12 mouse cellular contexts compared by ENCODE assay signal in the genomic region with DNA sequence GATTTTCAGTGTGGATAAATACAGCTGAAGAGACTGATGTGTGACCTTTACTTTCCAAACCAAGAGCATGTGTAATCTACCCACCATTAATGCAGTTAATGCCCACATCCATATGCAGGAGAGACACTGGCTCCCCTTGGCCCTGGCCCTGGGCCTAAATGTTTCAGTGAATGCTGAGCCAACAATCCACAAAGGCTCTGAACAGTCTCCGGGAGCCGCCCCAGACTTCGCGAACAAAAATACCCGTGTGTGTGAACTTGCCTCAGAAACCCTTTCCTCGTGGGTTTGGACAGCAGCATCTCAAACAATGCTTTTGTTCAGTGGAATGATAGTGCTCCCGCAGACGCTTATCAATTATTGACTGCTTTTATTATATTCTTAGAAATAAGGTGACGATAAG.
DNase-seq lines count a peak whose midpoint lies in the region; ATAC-seq and TF ChIP-seq lines count a peak whose summit lies in the region.
"Had no signal": no experiment of that assay in that cellular context is flagged by ENCODE, and none has a peak within 500 bp of the region (broad histone marks: within the 10 kb centered on the region; RNA-seq: fewer than 3 reads in every experiment).

No protein-coding gene starts in this region.

- H3K27me3 ChIP-seq in heart, embryonic 13.5 days (replicated peaks): no peaks in the 10 kb centered on the region
- no peaks in the 10 kb centered on the region for H3K27me3 ChIP-seq in forebrain, embryonic 15.5 days
- no peaks in the 10 kb centered on the region for H3K27me3 ChIP-seq in midbrain, embryonic 11.5 days (ENCODE audit: control insufficient read depth, insufficient read depth, low read length)
- no peaks in the 10 kb centered on the region for H3K27me3 ChIP-seq in liver, postnatal 0 days (ENCODE audit: insufficient read depth, low read length)
- H3K27me3 ChIP-seq: liver, embryonic 12.5 days had no signal

- 0 out of 2 replicates have a peak overlapping the region, but pooled peaks have one; percentile 77 for H3K27ac ChIP-seq in heart, embryonic 13.5 days (replicated peaks)
- peak overlapping the region; percentile 60 for H3K27ac ChIP-seq in forebrain, embryonic 15.5 days (replicated peaks)
- no peak overlapping the region for H3K27ac ChIP-seq in midbrain, embryonic 11.5 days (ENCODE audit: low read depth, low read length)
- no peak overlapping the region for H3K27ac ChIP-seq in liver, postnatal 0 days (ENCODE audit: low read depth)
- H3K27ac ChIP-seq: kidney, postnatal 0 days; liver, embryonic 12.5 days had no signal

- no peak for TF ChIP-seq POLR2A in brain, embryonic 14.5 days (IDR thresholded peaks at IDR 0.05; ENCODE audit: borderline replicate concordance, extremely low read depth, insufficient read depth, insufficient read length, poor library complexity, severe bottlenecking)

- WGBS in heart, embryonic 13.5 days: 66% methylated on average over 9 of the region's 9 CpGs
- 3% methylated on average over 9 of the region's 9 CpGs for WGBS in forebrain, embryonic 15.5 days
- 64% methylated on average over 9 of the region's 9 CpGs for WGBS in midbrain, embryonic 11.5 days
- 75% methylated on average over 9 of the region's 9 CpGs for WGBS in liver, postnatal 0 days (ENCODE audit: insufficient replicate concordance)

- H3K9me3 ChIP-seq in heart, embryonic 13.5 days: no peaks in the 10 kb centered on the region
- no peaks in the 10 kb centered on the region for H3K9me3 ChIP-seq in forebrain, embryonic 15.5 days
- no peaks in the 10 kb centered on the region for H3K9me3 ChIP-seq in midbrain, embryonic 11.5 days (ENCODE audit: control insufficient read depth, low read length)
- no peaks in the 10 kb centered on the region for H3K9me3 ChIP-seq in liver, postnatal 0 days (ENCODE audit: low read length)
- H3K9me3 ChIP-seq: liver, embryonic 12.5 days had no signal

- TF ChIP-seq EP300 in liver, postnatal 0 days (IDR thresholded peaks at IDR 0.05; ENCODE audit: low read depth): no peak

- H3K9ac ChIP-seq in heart, embryonic 13.5 days: no peak overlapping the region
- H3K9ac ChIP-seq in forebrain, embryonic 15.5 days (replicated peaks): no peak overlapping the region
- H3K9ac ChIP-seq in midbrain, embryonic 11.5 days (ENCODE audit: low read length): no peak overlapping the region
- H3K9ac ChIP-seq in liver, postnatal 0 days (replicated peaks): no peak overlapping the region
- H3K9ac ChIP-seq: liver, embryonic 12.5 days had no signal

- no peak overlapping the region for H3K4me3 ChIP-seq in heart, embryonic 13.5 days
- no peak overlapping the region for H3K4me3 ChIP-seq in forebrain, embryonic 15.5 days
- no peak overlapping the region for H3K4me3 ChIP-seq in midbrain, embryonic 11.5 days (ENCODE audit: low read depth, low read length)
- H3K4me3 ChIP-seq in liver, postnatal 0 days (ENCODE audit: low read depth, low read length): no peak overlapping the region
- H3K4me3 ChIP-seq: liver, embryonic 12.5 days had no signal

- H3K4me2 ChIP-seq in heart, embryonic 13.5 days: peak overlapping the region; percentile 47; the same call in 1 of the 2 replicates
- H3K4me2 ChIP-seq in forebrain, embryonic 15.5 days (replicated peaks): peak overlapping the region; percentile 37
- no peak overlapping the region for H3K4me2 ChIP-seq in midbrain, embryonic 11.5 days
- H3K4me2 ChIP-seq in liver, postnatal 0 days (ENCODE audit: low read depth, low read length): no peak overlapping the region
- H3K4me2 ChIP-seq: liver, embryonic 12.5 days had no signal

- H3K4me1 ChIP-seq in heart, embryonic 13.5 days: peaks cover 13% of the 10 kb centered on the region
- peaks cover 20% of the 10 kb centered on the region for H3K4me1 ChIP-seq in forebrain, embryonic 15.5 days
- peaks cover 5% of the 10 kb centered on the region; the same call in 1 of the 2 replicates for H3K4me1 ChIP-seq in midbrain, embryonic 11.5 days (ENCODE audit: control insufficient read depth, insufficient read depth, low read length)
- H3K4me1 ChIP-seq in liver, postnatal 0 days (ENCODE audit: insufficient read depth): no peaks in the 10 kb centered on the region
- H3K4me1 ChIP-seq: liver, embryonic 12.5 days had no signal

- no peak for ATAC-seq in heart, embryonic 13.5 days (ENCODE audit: extremely low read depth, insufficient number of reproducible peaks, low FRiP score, low TSS enrichment)
- ATAC-seq in forebrain, embryonic 15.5 days (replicated peaks): peak; percentile 81
- peak; percentile 55; the same call in 1 of the 2 replicates for ATAC-seq in midbrain, embryonic 11.5 days (ENCODE audit: low FRiP score)
- no peak for ATAC-seq in liver, postnatal 0 days
- ATAC-seq: liver, embryonic 12.5 days had no signal

- no peak for TF ChIP-seq CTCF in brain, embryonic 14.5 days (IDR thresholded peaks at IDR 0.05; ENCODE audit: borderline replicate concordance, extremely low read depth, insufficient read depth, insufficient read length)
- no peak for TF ChIP-seq CTCF in liver, postnatal 0 days (IDR thresholded peaks at IDR 0.05; ENCODE audit: low read depth)

- no peak for DNase-seq in heart, adult 9 months (ENCODE audit: low spot score in 2 of 2)
- peak; percentile 94 for DNase-seq in brain, embryonic 14.5 days (ENCODE audit: low read depth)
- no peak for DNase-seq in midbrain, embryonic 11.5 days (ENCODE audit: low spot score, missing footprints)
- no peak for DNase-seq in kidney, postnatal 25 days
- no peak for DNase-seq in frontal cortex, postnatal 10 days (ENCODE audit: low spot score in 2 of 2)
- no peak for DNase-seq in liver, postnatal 0 days
- DNase-seq: cerebellum, adult 11 months; right cerebral cortex, postnatal 4 days had no signal

- no peaks in the 10 kb centered on the region for H3K36me3 ChIP-seq in heart, embryonic 13.5 days
- H3K36me3 ChIP-seq in forebrain, embryonic 15.5 days: no peaks in the 10 kb centered on the region
- H3K36me3 ChIP-seq in midbrain, embryonic 11.5 days (ENCODE audit: control insufficient read depth, insufficient read depth, low read length): no peaks in the 10 kb centered on the region
- no peaks in the 10 kb centered on the region for H3K36me3 ChIP-seq in liver, postnatal 0 days (replicated peaks; ENCODE audit: insufficient read depth, low read length)
- H3K36me3 ChIP-seq: liver, embryonic 12.5 days had no signal

Comparison
In these comparisons a context has a peak if more than half of its experiments do, and no peak if none do; other contexts are left out.
1. ATAC-seq: peak in forebrain, embryonic 15.5 days (single experiment) and midbrain, embryonic 11.5 days (single experiment); none in heart, embryonic 13.5 days (single experiment) and liver, postnatal 0 days (single experiment).
2. H3K27ac ChIP-seq: peak in heart, embryonic 13.5 days (single experiment) and forebrain, embryonic 15.5 days (single experiment); none in midbrain, embryonic 11.5 days (single experiment) and liver, postnatal 0 days (single experiment).
3. H3K4me2 ChIP-seq: peak in heart, embryonic 13.5 days (single experiment) and forebrain, embryonic 15.5 days (single experiment); none in midbrain, embryonic 11.5 days (single experiment) and liver, postnatal 0 days (single experiment).